Mouse (Mus musculus) limb, embryonic 15.5 days (tissue): ENCODE results near the gene Zfp965. TPM values are rescaled to one million over a fixed set of nuclear protein-coding genes. Genes with fewer than 3 reads are reported as not detected.
"Not testable (repeated sequence)": the region's sequence is repeated elsewhere in the genome, so short reads cannot be mapped to it uniquely, and the experiment has no call there.

Experiments used
- ATAC-seq: fragments of 200-750 bp; cut with Nextera tagmentation; 2 replicates; pipeline ENCODE4 v1.8.0; 2017; ENCODE audit warnings: low read depth, moderate TSS enrichment; ENCODE audit not compliant: insufficient number of reproducible peaks, low FRiP score, low TSS enrichment
- H3K27ac ChIP-seq: fragments of 300-500 bp; sonication (generic); 2 replicates; pipeline ENCODE4 v1.5.1; 2015; ENCODE audit warnings: moderate library complexity, mild to moderate bottlenecking, inconsistent platforms
- H3K27me3 ChIP-seq: fragments of 300-500 bp; sonication (generic); 2 replicates; pipeline ENCODE4 v1.6.1; 2015; ENCODE audit warnings: inconsistent platforms
- H3K36me3 ChIP-seq: fragments of 300-500 bp; sonication (generic); 2 replicates; pipeline ENCODE4 v1.6.1; 2015; ENCODE audit warnings: inconsistent platforms
- H3K4me1 ChIP-seq: fragments of 300-500 bp; sonication (generic); 2 replicates; pipeline ENCODE4 v1.6.1; 2015; ENCODE audit warnings: inconsistent platforms
- H3K4me2 ChIP-seq: fragments of 300-500 bp; sonication (generic); 2 replicates; pipeline ENCODE4 v1.6.1; 2015; ENCODE audit warnings: mild to moderate bottlenecking, inconsistent platforms
- H3K4me3 ChIP-seq: fragments of 300-500 bp; sonication (generic); 2 replicates; pipeline ENCODE4 v1.5.1; 2015; ENCODE audit warnings: mild to moderate bottlenecking, inconsistent platforms
- H3K9ac ChIP-seq: fragments of 300-500 bp; sonication (generic); 2 replicates; pipeline ENCODE4 v1.6.1; 2015; ENCODE audit warnings: inconsistent platforms
- H3K9me3 ChIP-seq: fragments of 300-500 bp; sonication (generic); 2 replicates; pipeline ENCODE4 v1.6.1; 2016; ENCODE audit warnings: inconsistent platforms
- WGBS: fragments of 180-500 bp; shearing (Covaris S2); methylation state at CpG from one replicate; pipeline ENCODE4 v1.1.7; 2015; 5-methylcytosine and 5-hydroxymethylcytosine counted together
- polyA plus RNA-seq: library from polyadenylated mRNA; unstranded; fragments of >200 nt; fragmentation: Nextera tagmentation; extraction: Ambion mirVana; gene quantifications from 2 replicates; pipeline ENCODE4 v1.2.1, GENCODE M21; 2015

The Zfp965 gene
- 5.6 and 7.1 TPM in 2 replicates for polyA plus RNA-seq

- not testable (repeated sequence) for ATAC-seq, H3K4me3 ChIP-seq, H3K27me3 ChIP-seq, H3K4me1 ChIP-seq, H3K4me2 ChIP-seq, H3K9me3 ChIP-seq, H3K36me3 ChIP-seq, H3K27ac ChIP-seq, H3K9ac ChIP-seq
- no CpG with 5 or more reads among the region's 6 CpGs for WGBS
Measured at GRCm38 (mm10) chr2:175469685-175470084, at the start of gene Zfp965. Gene Zfp965 (plus strand): TSS chr2:175469985.

DNA sequence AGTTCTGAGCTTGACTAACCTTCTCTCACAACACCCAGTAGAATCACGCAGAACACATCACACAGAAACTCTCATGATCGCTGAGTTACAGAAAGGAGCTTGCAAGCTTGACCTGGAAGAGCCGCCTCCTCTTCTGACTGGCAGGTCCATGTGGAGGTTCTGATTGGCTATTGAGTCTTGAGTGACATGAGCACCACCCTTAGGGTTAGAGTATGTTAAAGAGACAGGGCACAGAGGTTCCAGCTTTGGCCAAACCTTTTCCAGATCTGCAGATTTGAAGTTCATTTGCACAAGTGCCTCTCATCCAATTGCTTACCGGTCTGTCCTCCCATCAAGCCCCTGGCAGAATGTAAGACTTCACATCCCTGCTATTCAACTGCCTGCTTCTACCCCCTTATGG, 34.1 kb upstream of the Zfp965 start, which contains the start of gene Gm4724:
Gm4724 (minus strand) TSS at position 101 of the 400 bp plus-strand sequence.
- not testable (repeated sequence) for H3K27ac ChIP-seq, ATAC-seq, H3K4me2 ChIP-seq, H3K27me3 ChIP-seq, H3K4me3 ChIP-seq, H3K4me1 ChIP-seq, H3K9ac ChIP-seq, H3K9me3 ChIP-seq, H3K36me3 ChIP-seq
- no CpG with 5 or more reads among the region's 4 CpGs for WGBS

Other genes starting within 250 kb of the Zfp965 start
- 2.7 TPM in 1 of 2 replicates, not detected in the other for gene Gm14440, start 194.9 kb upstream of the Zfp965 start, polyA plus RNA-seq
- 15.7 and 17.6 TPM in 2 replicates for gene Gm4631, start 131.8 kb upstream of the Zfp965 start, polyA plus RNA-seq
- 3.5 and 5.7 TPM in 2 replicates for gene Zfp968, start 97.5 kb upstream of the Zfp965 start, polyA plus RNA-seq
- 9.8 and 14.8 TPM in 2 replicates for gene Gm4724, start 34.2 kb upstream of the Zfp965 start, polyA plus RNA-seq
- not detected in 2 replicates for gene Gm11007, start 174.0 kb downstream of the Zfp965 start, polyA plus RNA-seq
- gene Zfp969, start 233.7 kb downstream of the Zfp965 start, polyA plus RNA-seq: 17.9 and 24.7 TPM in 2 replicates